Mouse (Mus musculus) heart, embryonic 11.5 days (tissue): Measurements from ENCODE around the gene Mtmr12. TPM values are rescaled to one million over a fixed set of nuclear protein-coding genes. Genes with fewer than 3 reads are reported as not detected.
A peak's percentile ranks its signal among the peaks of the same experiment; 100 is the strongest.

Experiments used
- ATAC-seq: fragments of 200-750 bp; cut with Nextera tagmentation; replicated peaks from 2 replicates; pipeline ENCODE4 v1.8.0; 2017; ENCODE audit warnings: moderate library complexity; ENCODE audit not compliant: insufficient number of reproducible peaks, low FRiP score, low TSS enrichment
- H3K27ac ChIP-seq: fragments of 300-500 bp; sonication (generic); 2 replicates; pipeline ENCODE4 v1.5.1; 2014; ENCODE audit warnings: mild to moderate bottlenecking, low read depth, low read length
- H3K27me3 ChIP-seq: fragments of 300-500 bp; sonication (generic); 2 replicates; pipeline ENCODE4 v1.6.1; 2014; ENCODE audit warnings: mild to moderate bottlenecking, low read length, mixed read lengths; ENCODE audit not compliant: control insufficient read depth, insufficient read depth
- H3K36me3 ChIP-seq: fragments of 300-500 bp; sonication (generic); 2 replicates; pipeline ENCODE4 v1.6.1; 2014; ENCODE audit warnings: mild to moderate bottlenecking, low read length, moderate library complexity, mixed read lengths; ENCODE audit not compliant: control insufficient read depth, insufficient read depth
- H3K4me1 ChIP-seq: fragments of 300-500 bp; sonication (generic); 2 replicates; pipeline ENCODE4 v1.6.1; 2014; ENCODE audit warnings: low read length; ENCODE audit not compliant: control insufficient read depth, insufficient read depth
- H3K4me2 ChIP-seq: fragments of 300-500 bp; sonication (generic); 2 replicates; pipeline ENCODE4 v1.6.1; 2014; ENCODE audit warnings: mild to moderate bottlenecking, moderate library complexity
- H3K4me3 ChIP-seq: fragments of 300-500 bp; sonication (generic); 2 replicates; pipeline ENCODE4 v1.5.1; 2014; ENCODE audit warnings: low read depth, low read length
- H3K9ac ChIP-seq: fragments of 300-500 bp; sonication (generic); 2 replicates; pipeline ENCODE4 v1.6.1; 2014; ENCODE audit warnings: mild to moderate bottlenecking, low read depth, low read length, moderate library complexity
- H3K9me3 ChIP-seq: fragments of 300-500 bp; sonication (generic); replicated peaks from 2 replicates; pipeline ENCODE4 v1.6.1; 2016; ENCODE audit warnings: low read length; ENCODE audit not compliant: control insufficient read depth
- WGBS: fragments of 180-500 bp; shearing (Covaris S2); extraction: QIAGEN DNeasy Blood & Tissue Kit; methylation state at CpG from one replicate; pipeline ENCODE4 v1.1.7; 2014; ENCODE audit not compliant: insufficient replicate concordance; 5-methylcytosine and 5-hydroxymethylcytosine counted together
- polyA plus RNA-seq: library from polyadenylated mRNA; unstranded; fragments of >200 nt; fragmentation: Nextera tagmentation; extraction: Ambion mirVana; gene quantifications from 2 replicates; pipeline ENCODE4 v1.2.1, GENCODE M21; 2014

The Mtmr12 gene
- polyA plus RNA-seq, 1 experiment from 2014 or later, result 15.5 TPM

DNA sequence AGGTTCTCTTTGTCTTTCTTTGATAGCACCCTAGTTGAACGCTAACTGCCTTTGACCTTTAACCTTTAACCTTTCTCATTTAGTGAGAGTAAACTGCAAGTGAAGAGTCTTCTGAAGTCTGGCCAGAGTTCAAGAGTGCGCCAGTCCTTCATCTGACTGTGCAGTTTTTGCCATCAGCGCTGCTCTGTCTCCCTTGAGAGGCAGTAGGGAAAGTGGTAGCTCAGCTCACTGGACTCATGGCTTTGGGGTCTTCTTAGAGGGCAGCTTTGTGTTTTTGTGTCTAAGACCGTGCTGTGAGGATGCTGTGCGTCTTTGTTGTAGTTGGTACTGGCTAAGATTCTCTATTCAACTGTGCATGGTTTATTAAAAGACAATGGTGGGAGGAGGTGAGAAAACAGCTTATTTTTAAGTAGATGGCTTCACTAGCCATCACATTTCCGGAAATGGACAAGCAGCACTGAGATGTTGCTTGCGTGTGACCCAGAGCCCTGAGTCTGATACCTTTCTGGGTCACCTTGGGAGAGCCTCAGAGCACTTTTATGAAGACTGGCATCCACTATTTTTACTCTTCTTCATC lies 1.9 kb downstream of the Mtmr12 start:
- peaks cover 27% of the 10 kb centered on the region for H3K4me1 ChIP-seq
- 75% methylated on average over 7 of the region's 7 CpGs for WGBS
- no peak overlapping the region for H3K9ac ChIP-seq
- no peaks in the 10 kb centered on the region for H3K36me3 ChIP-seq
- H3K27me3 ChIP-seq, result no peaks in the 10 kb centered on the region
- peak overlapping the region; percentile 96 for H3K4me3 ChIP-seq
- ATAC-seq, result no peak
- H3K27ac ChIP-seq, result no peak overlapping the region
- peak overlapping the region; percentile 84 for H3K4me2 ChIP-seq
- no peaks in the 10 kb centered on the region for H3K9me3 ChIP-seq

DNA sequence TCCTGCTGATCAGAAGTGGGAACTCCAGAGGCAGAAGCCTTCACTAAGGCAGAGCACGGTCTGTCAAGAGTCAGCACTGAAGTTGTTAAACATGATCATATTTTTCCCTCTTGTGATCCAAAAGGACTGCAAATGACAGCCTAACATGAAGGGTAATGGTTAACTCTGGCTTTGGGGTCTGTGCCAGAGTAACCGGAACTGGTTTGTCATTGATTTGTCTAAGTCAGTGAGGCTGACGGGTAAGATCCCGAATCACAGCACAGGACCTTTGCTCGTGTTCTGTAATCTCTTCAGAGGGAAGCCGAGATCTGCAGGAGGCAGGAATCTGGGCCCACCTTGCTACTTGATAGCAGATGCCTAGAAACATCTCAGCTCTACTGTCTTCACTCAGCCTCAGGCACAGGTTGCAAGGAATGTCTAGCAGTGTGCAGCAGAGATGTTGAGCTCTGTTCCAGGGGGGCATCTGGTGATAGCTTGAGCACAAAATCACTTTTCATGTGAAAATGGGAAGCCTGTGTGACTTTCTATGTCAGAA lies 2.8 kb downstream of the Mtmr12 start:
- Histone ChIP-seq H3K9ac (no peak overlapping the region), H3K4me2 (no peak overlapping the region), H3K27me3 (no peaks in the 10 kb centered on the region), H3K9me3 (no peaks in the 10 kb centered on the region), H3K4me1 (peaks cover 27% of the 10 kb centered on the region), H3K36me3 (no peaks in the 10 kb centered on the region), H3K4me3 (no peak overlapping the region), H3K27ac (no peak overlapping the region)
- ATAC-seq, result no peak
- WGBS, result 59% methylated on average over 6 of the region's 6 CpGs

DNA sequence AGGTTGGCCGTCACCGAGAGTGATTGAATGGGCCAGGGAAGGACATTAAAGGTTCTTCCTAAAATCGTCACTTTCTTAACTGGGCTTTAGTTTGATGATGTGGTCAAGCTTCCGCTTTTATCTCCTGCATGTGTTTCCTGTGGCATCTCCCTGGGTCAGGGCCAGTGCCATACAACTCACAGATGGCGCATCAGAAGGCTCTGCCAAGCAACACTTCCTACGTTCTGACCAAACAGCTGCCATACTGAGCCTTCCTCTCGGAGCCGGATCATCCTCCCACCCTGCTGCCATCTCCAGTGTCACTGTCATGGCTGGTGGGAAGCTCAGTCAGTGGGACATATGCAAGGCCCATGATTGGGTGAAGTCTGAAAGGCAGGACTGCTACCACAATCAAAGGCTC lies 6.7 kb downstream of the Mtmr12 start:
- WGBS, result 76% methylated on average over 8 of the region's 8 CpGs
- no peak overlapping the region for H3K27ac ChIP-seq
- H3K27me3 ChIP-seq, result no peaks in the 10 kb centered on the region
- no peaks in the 10 kb centered on the region for H3K36me3 ChIP-seq
- peaks cover 39% of the 10 kb centered on the region for H3K4me1 ChIP-seq
- no peak overlapping the region for H3K4me3 ChIP-seq
- no peak overlapping the region for H3K4me2 ChIP-seq
- no peaks in the 10 kb centered on the region for H3K9me3 ChIP-seq
- ATAC-seq, result no peak
- no peak overlapping the region for H3K9ac ChIP-seq

DNA sequence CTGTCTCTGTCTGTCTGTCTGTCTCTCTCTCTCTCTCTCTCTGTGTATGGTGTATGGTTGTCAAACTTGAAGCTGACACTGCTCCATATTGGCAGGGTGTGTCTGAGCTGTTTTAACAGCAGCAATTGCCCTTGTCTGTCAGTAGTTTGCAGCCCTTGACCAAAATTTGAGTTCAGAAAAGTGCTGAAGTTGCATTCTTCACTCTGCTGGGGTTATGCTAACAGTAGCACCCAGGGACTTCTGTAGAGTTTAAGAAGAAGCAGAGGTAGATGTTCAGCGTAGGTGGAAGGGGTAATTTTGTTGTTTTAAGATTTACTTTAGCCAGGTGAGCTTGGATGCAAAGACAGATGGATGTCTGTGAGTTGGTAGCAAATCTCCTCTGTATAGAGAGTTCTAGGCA lies 7.4 kb downstream of the Mtmr12 start:
- H3K9ac ChIP-seq, result no peak overlapping the region
- 90% methylated on average over 1 of the region's 1 CpGs for whole genome bisulfite sequencing
- no peak overlapping the region for H3K4me3 ChIP-seq
- H3K27me3 ChIP-seq, result no peaks in the 10 kb centered on the region
- no peaks in the 10 kb centered on the region for H3K9me3 ChIP-seq
- H3K36me3 ChIP-seq, result no peaks in the 10 kb centered on the region
- H3K4me2 ChIP-seq, result no peak overlapping the region
- peaks cover 32% of the 10 kb centered on the region for H3K4me1 ChIP-seq
- H3K27ac ChIP-seq, result no peak overlapping the region
- ATAC-seq, result no peak

DNA sequence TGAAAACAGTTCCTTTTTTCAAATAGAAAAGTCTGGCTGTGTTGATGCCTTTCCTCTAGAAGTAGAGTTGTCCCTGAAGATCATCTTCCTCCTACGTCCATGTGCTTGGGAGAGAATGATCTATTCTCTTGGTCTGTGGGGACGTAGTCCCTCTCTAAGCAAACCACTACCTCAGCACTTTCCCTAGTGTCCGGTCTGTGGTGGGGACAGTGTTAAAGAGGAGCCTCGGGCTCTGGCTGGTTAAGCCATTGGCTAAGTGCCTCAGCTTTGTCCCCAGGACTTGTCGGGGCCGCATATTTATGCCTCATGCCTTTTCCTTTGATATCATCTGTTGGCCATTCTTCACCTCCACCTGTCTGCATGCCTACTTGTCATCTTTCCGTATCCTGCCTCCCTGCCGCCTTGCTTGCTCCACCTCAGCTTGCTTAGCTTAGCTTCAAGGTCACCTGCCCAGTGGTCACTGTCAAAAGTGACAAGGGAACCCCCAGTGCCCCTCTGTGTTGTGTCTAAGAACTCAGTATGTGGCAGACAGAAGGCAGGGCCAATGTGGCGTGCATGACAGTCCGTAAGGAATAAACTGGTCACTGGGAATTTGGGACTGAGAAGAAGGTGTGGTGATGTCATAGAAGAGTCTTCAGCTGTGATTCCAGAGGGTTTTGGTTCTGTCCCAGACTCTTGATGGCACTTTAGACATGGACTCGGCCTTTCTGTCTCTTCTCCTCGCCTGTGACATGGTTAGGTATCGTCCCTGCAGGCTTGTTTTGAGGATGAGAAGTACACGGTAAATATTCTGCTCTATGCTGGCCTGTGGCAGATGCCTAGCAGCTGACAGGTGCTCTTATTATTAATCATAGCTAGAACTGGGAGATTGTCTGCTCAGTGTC lies 9.9 kb downstream of the Mtmr12 start:
- Histone ChIP-seq H3K9ac (no peak overlapping the region), H3K27me3 (no peaks in the 10 kb centered on the region), H3K4me3 (no peak overlapping the region), H3K4me2 (no peak overlapping the region), H3K9me3 (no peaks in the 10 kb centered on the region), H3K4me1 (peaks cover 40% of the 10 kb centered on the region), H3K27ac (no peak overlapping the region), H3K36me3 (no peaks in the 10 kb centered on the region)
- ATAC-seq, result no peak
- 78% methylated on average over 14 of the region's 14 CpGs for WGBS

DNA sequence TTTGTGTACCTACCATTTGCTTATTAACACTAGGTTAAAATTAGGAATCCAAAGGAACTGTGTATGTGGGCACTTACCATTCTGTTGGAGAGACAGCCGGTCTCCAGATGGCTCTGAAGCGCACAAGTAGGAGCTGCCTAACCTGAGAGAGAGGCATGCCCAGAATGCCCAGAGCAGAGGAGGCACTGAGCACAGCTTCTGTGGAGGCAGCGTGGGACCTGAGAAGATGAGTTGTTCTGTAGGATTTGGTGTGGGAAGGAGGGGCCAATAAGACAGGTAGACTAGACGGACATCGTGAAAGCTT lies 10.5 kb downstream of the Mtmr12 start:
- Histone ChIP-seq H3K27me3 (no peaks in the 10 kb centered on the region), H3K27ac (no peak overlapping the region), H3K4me2 (no peak overlapping the region), H3K9ac (no peak overlapping the region), H3K9me3 (no peaks in the 10 kb centered on the region), H3K4me1 (peaks cover 41% of the 10 kb centered on the region), H3K4me3 (no peak overlapping the region), H3K36me3 (no peaks in the 10 kb centered on the region)
- 94% methylated on average over 5 of the region's 5 CpGs for WGBS
- no peak; the same call in 1 of the 2 replicates for ATAC-seq

DNA sequence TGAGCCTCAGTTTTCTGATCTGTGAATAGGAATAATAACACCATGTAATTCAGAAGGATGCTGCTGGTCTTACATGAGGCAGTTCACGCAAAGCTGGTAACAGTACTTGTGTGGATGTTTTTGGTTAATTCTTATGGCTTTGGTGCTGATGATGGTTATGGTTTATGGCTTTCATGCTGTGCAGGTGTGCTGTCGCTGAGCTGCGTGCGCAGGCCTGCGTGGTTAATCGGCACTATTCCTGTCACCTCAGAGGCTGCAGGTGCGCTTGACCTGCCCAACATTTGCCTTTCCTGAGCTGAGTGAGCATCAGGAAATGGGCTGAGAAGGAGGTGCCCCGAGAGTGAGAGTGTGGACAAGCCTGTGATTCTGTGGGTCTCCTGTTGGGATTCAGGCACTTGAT lies 11.3 kb downstream of the Mtmr12 start:
- no peak overlapping the region for H3K9ac ChIP-seq
- H3K4me2 ChIP-seq, result no peak overlapping the region

DNA sequence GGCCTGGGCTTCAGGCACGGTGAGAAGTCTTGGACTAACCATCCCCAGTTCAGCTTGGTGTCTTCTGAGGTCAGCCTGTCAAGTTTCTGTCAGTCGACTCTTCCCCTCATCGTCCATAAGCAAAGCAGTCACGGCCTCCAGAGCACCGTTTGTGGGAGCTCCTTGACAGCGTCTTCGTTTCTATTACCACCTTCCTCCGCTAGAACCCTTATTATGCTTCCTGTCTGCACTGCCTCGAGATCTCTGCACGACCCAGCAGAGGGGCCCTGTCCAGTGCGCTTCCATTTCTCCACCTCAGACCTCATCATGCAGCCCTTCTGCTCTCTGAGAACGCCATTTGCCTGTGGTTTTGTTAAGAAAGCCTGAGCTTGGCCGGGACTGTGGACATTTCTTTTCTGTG lies 12.0 kb downstream of the Mtmr12 start:
- no peaks in the 10 kb centered on the region for H3K27me3 ChIP-seq
- peaks cover 43% of the 10 kb centered on the region for H3K4me1 ChIP-seq
- no peak overlapping the region for H3K4me3 ChIP-seq
- no peaks in the 10 kb centered on the region for H3K9me3 ChIP-seq
- ATAC-seq, result no peak
- no peak overlapping the region for H3K9ac ChIP-seq
- no peak overlapping the region for H3K4me2 ChIP-seq
- 68% methylated on average over 13 of the region's 13 CpGs for WGBS
- no peak overlapping the region for H3K27ac ChIP-seq
- H3K36me3 ChIP-seq, result no peaks in the 10 kb centered on the region

More for the DNA sequence above, 11.3 kb downstream of the Mtmr12 start:
- H3K36me3 ChIP-seq, result no peaks in the 10 kb centered on the region
- ATAC-seq, result no peak
- peaks cover 45% of the 10 kb centered on the region for H3K4me1 ChIP-seq
- no peak overlapping the region for H3K4me3 ChIP-seq
- no peaks in the 10 kb centered on the region for H3K9me3 ChIP-seq
- H3K27me3 ChIP-seq, result no peaks in the 10 kb centered on the region
- 92% methylated on average over 8 of the region's 8 CpGs for WGBS
- no peak overlapping the region for H3K27ac ChIP-seq
